Mouse (Mus musculus): Measurements from ENCODE around the gene Ifngr1. TPM values are rescaled to one million over a fixed set of nuclear protein-coding genes. Genes with fewer than 3 reads are reported as not detected.

The Ifngr1 gene
- total RNA-seq, 2 experiments from 2014 or later = 35.2 to 35.7 TPM

DNA sequence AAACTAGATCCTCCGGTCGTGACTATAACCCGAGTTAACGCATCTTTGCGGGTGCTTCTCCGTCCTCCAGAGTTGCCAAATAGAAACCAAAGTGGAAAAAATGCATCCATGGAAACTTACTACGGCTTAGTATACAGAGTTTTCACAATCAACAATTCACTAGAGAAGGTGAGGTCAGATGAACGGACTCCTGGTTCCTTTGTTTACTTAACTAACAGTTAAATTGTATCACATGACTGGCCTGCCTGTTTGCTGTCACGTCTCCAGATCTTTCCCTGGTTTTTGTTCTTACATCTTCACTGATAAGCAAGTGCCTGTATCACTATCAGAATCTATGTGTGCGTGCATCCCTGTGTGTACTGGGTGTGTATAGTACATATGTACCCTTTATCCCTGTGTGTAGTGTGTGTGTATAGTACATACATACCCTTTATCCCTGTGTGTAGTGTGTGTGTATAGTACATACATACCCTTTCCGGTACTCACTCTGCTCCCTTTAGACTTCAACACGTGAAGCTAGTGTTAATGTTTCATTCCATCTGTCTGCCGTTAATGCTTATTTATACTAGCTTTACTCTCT, 40.0 kb downstream of the Ifngr1 start:
- DNase-seq (ENCODE audit: low spot score in 2 of 2) = no peak

- no peak for DNase-seq (ENCODE audit: low spot score in 2 of 2)
Observed at GRCm38 (mm10) chr10:19638851-19639250, 47.1 kb downstream of the Ifngr1 start.

GRCm38 (mm10) chr10:19639630-19640029, 47.9 kb downstream of the Ifngr1 start:
- DNase-seq (ENCODE audit: low spot score in 2 of 2) = no peak

DNA sequence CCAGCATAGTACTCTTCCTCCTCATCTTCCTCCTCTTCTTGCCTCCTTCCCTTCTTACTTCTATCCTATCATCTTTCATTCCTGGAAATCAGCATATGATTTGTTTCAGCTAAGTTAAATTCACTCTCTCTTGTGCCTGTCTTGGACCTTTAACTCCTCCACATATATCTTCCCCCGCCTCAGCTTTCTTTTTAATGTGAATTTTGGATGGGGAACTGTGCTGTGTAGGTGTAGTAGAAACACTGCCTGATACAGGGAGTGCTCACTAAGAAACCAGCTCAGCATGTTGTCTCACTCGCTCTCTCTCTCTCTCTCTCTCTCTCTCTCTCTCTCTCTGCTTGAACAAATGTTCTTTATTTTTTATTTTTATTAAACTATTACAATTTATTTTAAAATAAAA, 53.4 kb downstream of the Ifngr1 start:
- DNase-seq (ENCODE audit: low spot score in 2 of 2) = no peak

- DNase-seq (ENCODE audit: low spot score in 2 of 2) = no peak
Observed at GRCm38 (mm10) chr10:19657426-19657825, 65.7 kb downstream of the Ifngr1 start.

Other genes with a start within 250 kb of the Ifngr1 start
- gene Olig3, start 235.4 kb upstream of the Ifngr1 start, total RNA-seq (2021) = not detected
- not detected for gene Il22ra2, start 30.0 kb downstream of the Ifngr1 start, total RNA-seq (2021)
- not detected for gene Il20ra, start 120.6 kb downstream of the Ifngr1 start, total RNA-seq (2021)